Mouse (Mus musculus) heart, postnatal 0 days (tissue): ENCODE results near the gene Rgs13.

Experiments used
- CTCF ChIP-seq: IDR thresholded peaks from 2 replicates; pipeline ENCODE4 v1.5.1; 2016; ENCODE audit warnings: antibody characterized with exemption, control low read depth, low read depth
- EP300 ChIP-seq: IDR thresholded peaks from 2 replicates; pipeline ENCODE4 v1.6.1; 2016; ENCODE audit warnings: antibody characterized with exemption, low read depth

DNA sequence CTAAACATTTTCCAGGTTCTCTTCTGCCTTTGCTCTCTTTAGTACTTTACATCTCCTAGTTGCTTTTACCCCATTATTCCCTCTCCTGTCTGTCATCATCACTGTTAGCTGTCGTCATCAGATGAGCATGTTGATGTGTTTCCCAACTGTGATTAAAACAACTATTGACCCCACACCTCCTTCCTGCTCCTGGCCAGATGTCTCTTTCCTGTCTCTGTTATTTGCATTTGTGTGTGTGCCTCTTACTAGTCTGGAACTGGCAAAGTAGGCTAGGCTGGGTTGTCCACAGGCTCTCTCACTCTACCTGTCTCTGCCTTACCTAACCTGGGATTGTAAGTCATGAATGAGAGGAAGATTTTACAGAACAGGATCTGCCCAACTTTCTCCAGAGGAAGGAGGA, 24.6 kb downstream of the Rgs13 start:
- TF ChIP-seq CTCF (no peak), EP300 (no peak)
